19 mouse cellular contexts compared by ENCODE assay signal in the genomic region with DNA sequence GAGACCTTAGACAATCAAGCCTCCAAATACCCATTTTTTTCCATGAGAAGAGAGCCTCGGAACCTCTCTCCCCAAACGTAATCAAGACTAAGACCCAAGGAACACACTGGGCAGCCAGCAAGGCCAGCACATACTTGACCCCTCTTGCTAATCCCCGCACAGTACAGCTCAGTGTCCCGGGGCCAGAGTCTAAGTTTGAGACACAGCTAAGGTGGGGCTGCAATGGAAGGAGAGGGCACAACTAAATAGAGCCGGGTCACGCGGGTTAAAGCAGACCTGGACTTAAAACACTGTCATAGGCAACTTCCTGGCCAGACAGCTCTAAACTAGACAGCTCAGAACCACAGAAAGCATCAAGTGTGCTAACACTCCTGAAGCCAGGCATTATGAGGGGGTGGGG. TPM values are rescaled to one million over a fixed set of nuclear protein-coding genes. Genes with fewer than 3 reads are reported as not detected.
A peak's percentile ranks its signal among the peaks of the same experiment; 100 is the strongest.
DNase-seq lines count a peak whose midpoint lies in the region; ATAC-seq and TF ChIP-seq lines count a peak whose summit lies in the region.
"Had no signal": no experiment of that assay in that cellular context is flagged by ENCODE, and none has a peak within 500 bp of the region (broad histone marks: within the 10 kb centered on the region; RNA-seq: fewer than 3 reads in every experiment).

No protein-coding gene starts in this region.

- H3K27ac ChIP-seq in intestine, postnatal 0 days (ENCODE audit: low read depth, low read length), result peak overlapping the region; percentile 7; the same call in 1 of the 2 replicates
- no peak overlapping the region for H3K27ac ChIP-seq in intestine, embryonic 15.5 days

- no peaks in the 10 kb centered on the region for H3K9me3 ChIP-seq in intestine, postnatal 0 days (ENCODE audit: control insufficient read depth)
- H3K9me3 ChIP-seq in intestine, embryonic 15.5 days, result no peaks in the 10 kb centered on the region
- H3K9me3 ChIP-seq: G1E had no signal

- no peak for ATAC-seq in intestine, postnatal 0 days
- ATAC-seq in intestine, embryonic 15.5 days, result no peak
- ATAC-seq: activated CD4-positive, CD25-positive, alpha-beta regulatory T cell, adult 4 months; CD4-positive, CD25-positive, alpha-beta regulatory T cell, adult 4 months; Patski had no signal

- H3K9ac ChIP-seq in intestine, postnatal 0 days (ENCODE audit: low read depth, low read length), result no peak overlapping the region
- no peak overlapping the region for H3K9ac ChIP-seq in intestine, embryonic 15.5 days

- no peak overlapping the region for H3K4me3 ChIP-seq in intestine, postnatal 0 days (ENCODE audit: low read depth, low read length)
- no peak overlapping the region for H3K4me3 ChIP-seq in intestine, embryonic 15.5 days (replicated peaks)

- no peak for TF ChIP-seq CTCF in intestine, postnatal 0 days (IDR thresholded peaks at IDR 0.05; ENCODE audit: low read depth)

- 84% methylated on average over 7 of the region's 7 CpGs for WGBS in intestine, postnatal 0 days
- 90% methylated on average over 7 of the region's 7 CpGs for WGBS in intestine, embryonic 15.5 days

- no peaks in the 10 kb centered on the region for H3K4me1 ChIP-seq in intestine, postnatal 0 days (replicated peaks; ENCODE audit: control insufficient read depth, insufficient read depth, low read length)
- H3K4me1 ChIP-seq in intestine, embryonic 15.5 days (replicated peaks), result 0 out of 2 replicates have a peak, but pooled peaks cover 5% of the 10 kb centered on the region

- no peaks in the 10 kb centered on the region for H3K27me3 ChIP-seq in intestine, postnatal 0 days (replicated peaks; ENCODE audit: control insufficient read depth, insufficient read depth, low read length)
- no peaks in the 10 kb centered on the region for H3K27me3 ChIP-seq in intestine, embryonic 15.5 days (replicated peaks)
- H3K27me3 ChIP-seq: CH12.LX, Patski had no signal

- DNase-seq in yolk sac, embryonic 10.5 days (ENCODE audit: low spot score), result peak; percentile 85
- no peak for DNase-seq in cerebellum, postnatal 4 days (ENCODE audit: low spot score in 2 of 2)
- DNase-seq: adrenal gland, adult 2 months; adrenal gland, adult 8-10 months; adrenal gland, postnatal 10 days; adrenal gland, postnatal 14 days; adrenal gland, postnatal 25 days; adrenal gland, postnatal 36 days; B cell, adult 2 months; cerebellum, adult 11 months; cerebellum, adult 11-12 months; cerebellum, adult 18-20 months had no signal

- H3K4me2 ChIP-seq in intestine, postnatal 0 days (replicated peaks; ENCODE audit: low read depth), result no peak overlapping the region
- no peak overlapping the region for H3K4me2 ChIP-seq in intestine, embryonic 15.5 days (replicated peaks)

- peaks cover 74% of the 10 kb centered on the region for H3K36me3 ChIP-seq in intestine, postnatal 0 days (ENCODE audit: control insufficient read depth, insufficient read depth)
- peaks cover 67% of the 10 kb centered on the region for H3K36me3 ChIP-seq in intestine, embryonic 15.5 days

RNA-seq across cellular contexts. Expression of gene Mcm2, which starts 7.7 kb away (rescaled TPM):
- 32.9 and 33.1 TPM in 2 replicates for polyA plus RNA-seq in intestine, postnatal 0 days (2015; fragmentation: Nextera tagmentation; extraction: Ambion mirVana)
- 106 and 107 TPM in 2 replicates for polyA plus RNA-seq in intestine, embryonic 15.5 days (2015; fragmentation: Nextera tagmentation; extraction: Ambion mirVana)

RNA-seq across cellular contexts. Expression of gene Tpra1, which starts 11.2 kb away (rescaled TPM):
- 81.2 and 81.6 TPM in 2 replicates for polyA plus RNA-seq in intestine, postnatal 0 days (2015; fragmentation: Nextera tagmentation; extraction: Ambion mirVana)
- 62.2 and 72.1 TPM in 2 replicates for polyA plus RNA-seq in intestine, embryonic 15.5 days (2015; fragmentation: Nextera tagmentation; extraction: Ambion mirVana)

RNA-seq across cellular contexts. Expression of gene Podxl2, which starts 16.0 kb away (rescaled TPM):
- 36.3 and 39.2 TPM in 2 replicates for polyA plus RNA-seq in intestine, postnatal 0 days (2015; fragmentation: Nextera tagmentation; extraction: Ambion mirVana)
- polyA plus RNA-seq in intestine, embryonic 15.5 days (2015; fragmentation: Nextera tagmentation; extraction: Ambion mirVana), result 49.6 and 52.5 TPM in 2 replicates
- polyA plus RNA-seq: activated CD4-positive, CD25-positive, alpha-beta regulatory T cell, adult 4 months; G1E had no signal

RNA-seq across cellular contexts. Expression of gene Abtb1, which starts 49.0 kb away (rescaled TPM):
- polyA plus RNA-seq in intestine, postnatal 0 days (2015; fragmentation: Nextera tagmentation; extraction: Ambion mirVana), result 22.7 and 23.9 TPM in 2 replicates
- polyA plus RNA-seq in intestine, embryonic 15.5 days (2015; fragmentation: Nextera tagmentation; extraction: Ambion mirVana), result 24.2 and 25.0 TPM in 2 replicates
